Mouse (Mus musculus): ENCODE measurements at regions not wholly inside any gene's neighbourhood (a gene's known extent, or its start where the extent isn't known, plus 50 kb on each side); places are given as distances from the start of the nearest gene placed in this dataset.

- TF ChIP-seq CTCF (IDR thresholded peaks at IDR 0.05; ENCODE audit: borderline replicate concordance, insufficient read depth, low read depth, low read length) (no peak), POLR2A (IDR thresholded peaks at IDR 0.05; ENCODE audit: borderline replicate concordance, insufficient read depth, low read length) (no peak)
Measured at GRCm38 (mm10) chr11:45645815-45646214, 206.0 kb upstream of the Clint1 start.

Measured in cerebellum, adult 2 months (tissue).